Mouse (Mus musculus): ENCODE measurements at regions not wholly inside any gene's neighbourhood (a gene's known extent, or its start where the extent isn't known, plus 50 kb on each side); places are given as distances from the start of the nearest gene placed in this dataset.
"Not testable (repeated sequence)": the region's sequence is repeated elsewhere in the genome, so short reads cannot be mapped to it uniquely, and the experiment has no call there.

GRCm38 (mm10) chr15:89730320-89730719 is 111.3 kb downstream of the Syt10 start:
- DNase-seq, result peak; percentile 2

GRCm38 (mm10) chr15:89724356-89724755 is 117.3 kb downstream of the Syt10 start:
- DNase-seq, result no peak

- no peak for DNase-seq
Measured at GRCm38 (mm10) chr15:89697221-89697620, 105.5 kb upstream of the Rabl2 start.

- DNase-seq, result no peak
Measured at GRCm38 (mm10) chr15:89676366-89676765, 84.6 kb upstream of the Rabl2 start.

- DNase-seq, result not testable (repeated sequence)
Measured at GRCm38 (mm10) chr15:89656558-89656957, 64.8 kb upstream of the Rabl2 start.

All from cerebellum, adult 8-10 months (tissue).